Mouse (Mus musculus) embryonic facial prominence, embryonic 14.5 days (tissue): ENCODE results near the gene Calm5. TPM values are rescaled to one million over a fixed set of nuclear protein-coding genes. Genes with fewer than 3 reads are reported as not detected.

Experiments used
- ATAC-seq: fragments of 200-750 bp; cut with Nextera tagmentation; 2 replicates; pipeline ENCODE4 v1.8.0; 2017; ENCODE audit warnings: low read depth, moderate number of reproducible peaks, moderate TSS enrichment
- DNase-seq: peaks from one replicate; pipeline ENCODE4 v3.0.0-alpha.2; 2015; ENCODE audit warnings: low spot score
- H3K27ac ChIP-seq: fragments of 300-500 bp; sonication (generic); replicated peaks from 2 replicates; pipeline ENCODE4 v1.5.1; 2014; ENCODE audit warnings: low read depth, mild to moderate bottlenecking, low read length, moderate library complexity
- H3K27me3 ChIP-seq: fragments of 300-500 bp; sonication (generic); replicated peaks from 2 replicates; pipeline ENCODE4 v1.6.1; 2014; ENCODE audit warnings: low read length; ENCODE audit not compliant: control insufficient read depth, insufficient read depth
- H3K36me3 ChIP-seq: fragments of 300-500 bp; sonication (generic); 2 replicates; pipeline ENCODE4 v1.6.1; 2014; ENCODE audit warnings: low read length, mixed read lengths; ENCODE audit not compliant: control insufficient read depth, insufficient read depth
- H3K4me1 ChIP-seq: fragments of 300-500 bp; sonication (generic); 2 replicates; pipeline ENCODE4 v1.6.1; 2014; ENCODE audit warnings: antibody characterized with exemption, low read length; ENCODE audit not compliant: control insufficient read depth, insufficient read depth
- H3K4me2 ChIP-seq: fragments of 300-500 bp; sonication (generic); 2 replicates; pipeline ENCODE4 v1.6.1; 2014; ENCODE audit warnings: low read depth, mild to moderate bottlenecking, low read length, moderate library complexity, mixed read lengths
- H3K4me3 ChIP-seq: fragments of 300-500 bp; sonication (generic); 2 replicates; pipeline ENCODE4 v1.5.1; 2014; ENCODE audit warnings: low read depth, mild to moderate bottlenecking, low read length
- H3K9ac ChIP-seq: fragments of 300-500 bp; sonication (generic); 2 replicates; pipeline ENCODE4 v1.6.1; 2014; ENCODE audit warnings: low read depth, mild to moderate bottlenecking, low read length, moderate library complexity, mixed read lengths
- H3K9me3 ChIP-seq: fragments of 300-500 bp; sonication (generic); 2 replicates; pipeline ENCODE4 v1.6.1; 2016; ENCODE audit warnings: low read length; ENCODE audit not compliant: control insufficient read depth
- WGBS: fragments of 180-500 bp; shearing (Covaris S2); extraction: QIAGEN DNeasy Blood & Tissue Kit; methylation state at CpG from one replicate; pipeline ENCODE4 v1.1.7; 2014; 5-methylcytosine and 5-hydroxymethylcytosine counted together
- polyA plus RNA-seq: library from polyadenylated mRNA; unstranded; fragments of >200 nt; fragmentation: Nextera tagmentation; extraction: Ambion mirVana; gene quantifications from 2 replicates; pipeline ENCODE4 v1.2.1, GENCODE M21; 2014

Calm5 gene
- polyA plus RNA-seq, 1 experiment from 2014 or later: 0.74 TPM

GRCm38 (mm10) chr13:3872832-3873231, 18.9 kb downstream of the Calm5 start:
- 88% methylated on average over 4 of the region's 4 CpGs for WGBS
- no peak for ATAC-seq
- DNase-seq: no peak

GRCm38 (mm10) chr13:3876448-3876847, 22.5 kb downstream of the Calm5 start:
- no peak for ATAC-seq
- peak overlapping the region; percentile 39; the same call in 1 of the 2 replicates for H3K27ac ChIP-seq

More at GRCm38 (mm10) chr13:3872832-3873231, 18.9 kb downstream of the Calm5 start:
- no peak overlapping the region for H3K9ac ChIP-seq
- H3K4me2 ChIP-seq: no peak overlapping the region
- H3K9me3 ChIP-seq: no peaks in the 10 kb centered on the region
- H3K4me3 ChIP-seq: no peak overlapping the region
- H3K36me3 ChIP-seq: no peaks in the 10 kb centered on the region
- H3K27ac ChIP-seq: no peak overlapping the region
- no peaks in the 10 kb centered on the region for H3K27me3 ChIP-seq
- H3K4me1 ChIP-seq: no peaks in the 10 kb centered on the region; the same call in 1 of the 2 replicates

GRCm38 (mm10) chr13:3877185-3877584, 23.2 kb downstream of the Calm5 start:
- Histone ChIP-seq H3K4me2 (no peak overlapping the region), H3K9me3 (no peaks in the 10 kb centered on the region), H3K4me1 (no peaks in the 10 kb centered on the region; the same call in 1 of the 2 replicates), H3K4me3 (no peak overlapping the region), H3K27ac (0 out of 2 replicates have a peak overlapping the region, but pooled peaks have one; percentile 53), H3K36me3 (peaks cover 22% of the 10 kb centered on the region), H3K27me3 (no peaks in the 10 kb centered on the region), H3K9ac (no peak overlapping the region)
- DNase-seq: peak; percentile 88
- WGBS: 54% methylated on average over 6 of the region's 6 CpGs
- ATAC-seq: peak; percentile 92

More at GRCm38 (mm10) chr13:3876448-3876847, 22.5 kb downstream of the Calm5 start:
- no peak overlapping the region for H3K4me2 ChIP-seq
- H3K9ac ChIP-seq: no peak overlapping the region
- no peaks in the 10 kb centered on the region for H3K27me3 ChIP-seq
- no peaks in the 10 kb centered on the region for H3K9me3 ChIP-seq
- DNase-seq: peak; percentile 48
- H3K4me1 ChIP-seq: no peaks in the 10 kb centered on the region; the same call in 1 of the 2 replicates
- no peak overlapping the region for H3K4me3 ChIP-seq
- 65% methylated on average over 6 of the region's 6 CpGs for WGBS
- H3K36me3 ChIP-seq: peaks cover 15% of the 10 kb centered on the region

GRCm38 (mm10) chr13:3877679-3878220, 23.8 kb downstream of the Calm5 start:
- WGBS: 39% methylated on average over 4 of the region's 4 CpGs
- no peak overlapping the region for H3K9ac ChIP-seq
- no peak overlapping the region for H3K4me2 ChIP-seq
- 0 out of 2 replicates have a peak overlapping the region, but pooled peaks have one; percentile 53 for H3K27ac ChIP-seq
- H3K27me3 ChIP-seq: no peaks in the 10 kb centered on the region
- H3K4me3 ChIP-seq: no peak overlapping the region
- peaks cover 28% of the 10 kb centered on the region for H3K36me3 ChIP-seq
- no peaks in the 10 kb centered on the region for H3K9me3 ChIP-seq
- ATAC-seq (peak; percentile 60), DNase-seq (peak; percentile 78)
- no peaks in the 10 kb centered on the region; the same call in 1 of the 2 replicates for H3K4me1 ChIP-seq

GRCm38 (mm10) chr13:3886663-3887062, 32.7 kb downstream of the Calm5 start:
- H3K36me3 ChIP-seq: peaks cover 78% of the 10 kb centered on the region
- no peaks in the 10 kb centered on the region for H3K27me3 ChIP-seq
- no peak for ATAC-seq
- no peak for DNase-seq
- no peak overlapping the region for H3K27ac ChIP-seq
- no peak overlapping the region for H3K4me3 ChIP-seq
- no peak overlapping the region for H3K9ac ChIP-seq
- peaks cover 14% of the 10 kb centered on the region for H3K4me1 ChIP-seq
- WGBS: 93% methylated on average over 7 of the region's 7 CpGs
- H3K4me2 ChIP-seq: no peak overlapping the region
- H3K9me3 ChIP-seq: no peaks in the 10 kb centered on the region

- H3K36me3 ChIP-seq: peaks cover 54% of the 10 kb centered on the region
- no peak for DNase-seq
- H3K9me3 ChIP-seq: no peaks in the 10 kb centered on the region
- peaks cover 18% of the 10 kb centered on the region for H3K4me1 ChIP-seq
- H3K4me3 ChIP-seq: no peak overlapping the region
- peak overlapping the region; percentile 63 for H3K4me2 ChIP-seq
- H3K27me3 ChIP-seq: no peaks in the 10 kb centered on the region
- WGBS: 89% methylated on average over 3 of the region's 3 CpGs
- 0 out of 2 replicates have a peak overlapping the region, but pooled peaks have one; percentile 63 for H3K27ac ChIP-seq
- ATAC-seq: no peak
- H3K9ac ChIP-seq: no peak overlapping the region
Measured at GRCm38 (mm10) chr13:3889111-3889510, 35.1 kb downstream of the Calm5 start.

GRCm38 (mm10) chr13:3890061-3890460, 36.1 kb downstream of the Calm5 start:
- DNase-seq: peak; percentile 82
- Histone ChIP-seq H3K27me3 (no peaks in the 10 kb centered on the region), H3K4me1 (peaks cover 18% of the 10 kb centered on the region), H3K4me2 (peak overlapping the region; percentile 63), H3K27ac (peak overlapping the region; percentile 63), H3K9me3 (no peaks in the 10 kb centered on the region), H3K9ac (peak overlapping the region; percentile 37; the same call in 1 of the 2 replicates), H3K4me3 (peak overlapping the region; percentile 55), H3K36me3 (peaks cover 45% of the 10 kb centered on the region)
- 16% methylated on average over 8 of the region's 8 CpGs for WGBS
- ATAC-seq: peak; percentile 50

- ATAC-seq (no peak), DNase-seq (no peak)
- H3K4me3 ChIP-seq: peak overlapping the region; percentile 55
- H3K9me3 ChIP-seq: no peaks in the 10 kb centered on the region
- H3K4me1 ChIP-seq: peaks cover 18% of the 10 kb centered on the region
- H3K27me3 ChIP-seq: no peaks in the 10 kb centered on the region
- H3K9ac ChIP-seq: peak overlapping the region; percentile 74
- H3K4me2 ChIP-seq: peak overlapping the region; percentile 63
- H3K27ac ChIP-seq: peak overlapping the region; percentile 41
- 20% methylated on average over 8 of the region's 8 CpGs for WGBS
- H3K36me3 ChIP-seq: peaks cover 29% of the 10 kb centered on the region
Measured at GRCm38 (mm10) chr13:3891479-3892087, 37.6 kb downstream of the Calm5 start.
